Mouse (Mus musculus): ENCODE measurements around the gene Htra3. TPM values are rescaled to one million over a fixed set of nuclear protein-coding genes. Genes with fewer than 3 reads are reported as not detected.

Gene Htra3
- polyA plus RNA-seq, 1 experiment from 2014 or later, result 11.3 TPM

GRCm38 (mm10) chr5:35616943-35617342 lies 62.6 kb downstream of the Htra3 start:
- 46% methylated on average over 5 of the region's 5 CpGs for WGBS

GRCm38 (mm10) chr5:35612722-35613121 lies 66.9 kb downstream of the Htra3 start:
- Histone ChIP-seq H3K27me3 (replicated peaks; ENCODE audit: control insufficient read depth, insufficient read depth, low read length) (no peaks in the 10 kb centered on the region), H3K9me3 (ENCODE audit: control insufficient read depth, low read length) (no peaks in the 10 kb centered on the region), H3K4me2 (ENCODE audit: low read length) (no peak overlapping the region), H3K4me3 (replicated peaks; ENCODE audit: low read length) (no peak overlapping the region), H3K27ac (ENCODE audit: low read length) (no peak overlapping the region), H3K4me1 (replicated peaks; ENCODE audit: control insufficient read depth, insufficient read depth, low read length) (peaks cover 7% of the 10 kb centered on the region; the same call in 1 of the 2 replicates), H3K9ac (replicated peaks; ENCODE audit: low read depth, low read length) (no peak overlapping the region), H3K36me3 (ENCODE audit: control insufficient read depth, insufficient read depth) (no peaks in the 10 kb centered on the region)
- no peak for ATAC-seq
- 90% methylated on average over 8 of the region's 8 CpGs for WGBS

More at GRCm38 (mm10) chr5:35616943-35617342, 62.6 kb downstream of the Htra3 start:
- no peak overlapping the region for H3K9ac ChIP-seq (replicated peaks; ENCODE audit: low read depth, low read length)
- H3K4me3 ChIP-seq (replicated peaks; ENCODE audit: low read length), result no peak overlapping the region
- no peaks in the 10 kb centered on the region for H3K27me3 ChIP-seq (replicated peaks; ENCODE audit: control insufficient read depth, insufficient read depth, low read length)
- no peak for ATAC-seq
- no peaks in the 10 kb centered on the region for H3K36me3 ChIP-seq (ENCODE audit: control insufficient read depth, insufficient read depth)
- no peaks in the 10 kb centered on the region for H3K4me1 ChIP-seq (replicated peaks; ENCODE audit: control insufficient read depth, insufficient read depth, low read length)
- H3K4me2 ChIP-seq (ENCODE audit: low read length), result no peak overlapping the region
- H3K9me3 ChIP-seq (ENCODE audit: control insufficient read depth, low read length), result no peaks in the 10 kb centered on the region
- no peak overlapping the region for H3K27ac ChIP-seq (ENCODE audit: low read length)

DNA sequence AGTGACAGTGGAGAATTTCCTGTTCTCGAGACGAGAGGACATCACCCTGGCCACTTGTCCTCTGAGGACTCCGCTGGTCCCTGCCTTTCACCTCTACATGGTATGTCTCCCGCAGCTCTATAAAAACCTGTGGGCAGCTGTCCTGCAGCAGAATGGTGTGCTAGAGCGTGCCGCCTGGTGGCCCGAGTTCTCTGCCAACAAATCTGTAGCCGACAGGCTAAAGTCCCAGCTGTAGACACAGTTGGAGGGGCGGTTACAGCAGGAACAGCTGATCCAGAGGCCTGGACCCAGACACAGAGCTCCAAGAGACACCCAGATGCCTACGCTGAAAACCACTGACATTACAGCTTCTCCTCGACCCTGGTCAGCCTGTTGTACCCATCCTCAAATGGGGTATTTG lies 67.7 kb downstream of the Htra3 start:
- Histone ChIP-seq H3K4me3 (replicated peaks; ENCODE audit: low read length) (no peak overlapping the region), H3K4me1 (replicated peaks; ENCODE audit: control insufficient read depth, insufficient read depth, low read length) (peaks cover 7% of the 10 kb centered on the region; the same call in 1 of the 2 replicates), H3K27me3 (replicated peaks; ENCODE audit: control insufficient read depth, insufficient read depth, low read length) (no peaks in the 10 kb centered on the region), H3K27ac (ENCODE audit: low read length) (no peak overlapping the region), H3K9ac (replicated peaks; ENCODE audit: low read depth, low read length) (no peak overlapping the region), H3K36me3 (ENCODE audit: control insufficient read depth, insufficient read depth) (no peaks in the 10 kb centered on the region), H3K4me2 (ENCODE audit: low read length) (no peak overlapping the region), H3K9me3 (ENCODE audit: control insufficient read depth, low read length) (no peaks in the 10 kb centered on the region)
- ATAC-seq, result no peak
- 85% methylated on average over 11 of the region's 11 CpGs for WGBS

DNA sequence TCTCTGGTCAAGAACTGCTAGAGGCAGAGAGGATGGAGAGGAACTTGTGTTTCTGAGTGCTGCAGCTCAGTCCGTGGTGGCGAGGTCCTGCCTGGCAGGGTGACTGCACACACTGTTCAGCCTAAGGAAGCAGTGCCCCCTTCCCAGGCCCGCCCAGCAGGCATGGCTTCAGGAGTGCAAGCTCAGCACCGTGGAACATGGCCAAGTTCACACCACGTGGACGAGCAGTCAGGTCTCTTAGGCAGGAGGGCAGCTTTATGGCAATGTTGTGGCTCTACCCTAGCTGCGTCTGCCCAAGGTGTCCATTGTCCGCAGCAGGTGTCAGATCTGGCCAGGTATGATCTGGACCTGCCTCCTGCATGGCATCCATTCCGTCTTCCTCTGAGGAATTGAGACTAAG lies 68.4 kb downstream of the Htra3 start:
- WGBS, result 79% methylated on average over 9 of the region's 9 CpGs
- H3K27me3 ChIP-seq (replicated peaks; ENCODE audit: control insufficient read depth, insufficient read depth, low read length), result no peaks in the 10 kb centered on the region
- no peak overlapping the region for H3K4me2 ChIP-seq (ENCODE audit: low read length)
- no peaks in the 10 kb centered on the region for H3K9me3 ChIP-seq (ENCODE audit: control insufficient read depth, low read length)
- H3K4me3 ChIP-seq (replicated peaks; ENCODE audit: low read length), result no peak overlapping the region
- H3K36me3 ChIP-seq (ENCODE audit: control insufficient read depth, insufficient read depth), result no peaks in the 10 kb centered on the region
- ATAC-seq, result no peak
- no peak overlapping the region for H3K9ac ChIP-seq (replicated peaks; ENCODE audit: low read depth, low read length)
- peaks cover 7% of the 10 kb centered on the region; the same call in 1 of the 2 replicates for H3K4me1 ChIP-seq (replicated peaks; ENCODE audit: control insufficient read depth, insufficient read depth, low read length)
- H3K27ac ChIP-seq (ENCODE audit: low read length), result no peak overlapping the region

DNA sequence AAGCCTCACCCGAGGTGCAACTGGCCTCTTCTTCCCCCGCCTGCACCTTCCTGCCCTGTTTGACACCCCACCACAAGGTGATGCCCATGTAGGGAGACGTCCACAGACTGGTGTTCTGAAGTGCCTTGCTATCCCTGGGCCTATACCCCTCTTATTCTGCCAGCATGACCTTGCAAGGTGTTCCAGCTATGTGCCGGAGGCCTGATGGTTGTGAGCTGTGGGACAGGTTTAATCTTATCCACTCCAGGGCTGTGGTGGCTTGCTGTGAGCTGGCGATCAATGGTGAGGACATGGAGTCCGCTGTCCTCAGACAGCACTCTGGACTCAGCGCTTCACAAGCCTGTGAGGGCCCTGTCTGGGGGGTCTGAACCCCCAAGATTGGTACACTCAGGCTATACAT lies 69.2 kb downstream of the Htra3 start:
- H3K4me3 ChIP-seq (replicated peaks; ENCODE audit: low read length), result no peak overlapping the region

DNA sequence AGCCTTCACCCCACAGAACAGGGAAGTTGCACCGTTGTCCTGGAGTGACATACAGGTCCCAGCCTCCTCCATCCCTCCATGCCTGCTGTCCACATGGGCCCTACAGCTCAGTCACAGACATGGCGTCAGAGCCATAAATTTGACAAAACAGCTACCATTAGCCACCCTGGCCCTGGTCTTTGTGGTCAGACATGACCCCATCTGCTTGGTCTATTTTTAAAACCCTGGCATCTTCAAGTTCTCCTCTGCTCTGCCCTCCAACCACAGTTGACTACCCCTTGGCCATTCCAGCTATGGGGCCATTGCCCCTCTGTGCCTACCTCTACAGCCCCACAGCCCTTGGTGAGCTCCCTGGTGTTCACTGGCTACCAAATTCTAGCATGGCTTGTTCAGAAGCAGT lies 69.6 kb downstream of the Htra3 start:
- Histone ChIP-seq H3K36me3 (ENCODE audit: control insufficient read depth, insufficient read depth) (no peaks in the 10 kb centered on the region), H3K4me3 (replicated peaks; ENCODE audit: low read length) (no peak overlapping the region), H3K27ac (ENCODE audit: low read length) (no peak overlapping the region), H3K4me2 (ENCODE audit: low read length) (no peak overlapping the region), H3K27me3 (replicated peaks; ENCODE audit: control insufficient read depth, insufficient read depth, low read length) (no peaks in the 10 kb centered on the region), H3K4me1 (replicated peaks; ENCODE audit: control insufficient read depth, insufficient read depth, low read length) (peaks cover 7% of the 10 kb centered on the region; the same call in 1 of the 2 replicates), H3K9ac (replicated peaks; ENCODE audit: low read depth, low read length) (no peak overlapping the region), H3K9me3 (ENCODE audit: control insufficient read depth, low read length) (no peaks in the 10 kb centered on the region)
- ATAC-seq, result no peak
- WGBS, result 73% methylated on average over 2 of the region's 2 CpGs

More for the DNA sequence above, 69.2 kb downstream of the Htra3 start:
- Histone ChIP-seq H3K9ac (replicated peaks; ENCODE audit: low read depth, low read length) (no peak overlapping the region), H3K27ac (ENCODE audit: low read length) (no peak overlapping the region), H3K4me1 (replicated peaks; ENCODE audit: control insufficient read depth, insufficient read depth, low read length) (peaks cover 7% of the 10 kb centered on the region; the same call in 1 of the 2 replicates), H3K27me3 (replicated peaks; ENCODE audit: control insufficient read depth, insufficient read depth, low read length) (no peaks in the 10 kb centered on the region), H3K4me2 (ENCODE audit: low read length) (no peak overlapping the region), H3K36me3 (ENCODE audit: control insufficient read depth, insufficient read depth) (no peaks in the 10 kb centered on the region), H3K9me3 (ENCODE audit: control insufficient read depth, low read length) (no peaks in the 10 kb centered on the region)
- no peak for ATAC-seq
- 94% methylated on average over 7 of the region's 7 CpGs for WGBS

DNA sequence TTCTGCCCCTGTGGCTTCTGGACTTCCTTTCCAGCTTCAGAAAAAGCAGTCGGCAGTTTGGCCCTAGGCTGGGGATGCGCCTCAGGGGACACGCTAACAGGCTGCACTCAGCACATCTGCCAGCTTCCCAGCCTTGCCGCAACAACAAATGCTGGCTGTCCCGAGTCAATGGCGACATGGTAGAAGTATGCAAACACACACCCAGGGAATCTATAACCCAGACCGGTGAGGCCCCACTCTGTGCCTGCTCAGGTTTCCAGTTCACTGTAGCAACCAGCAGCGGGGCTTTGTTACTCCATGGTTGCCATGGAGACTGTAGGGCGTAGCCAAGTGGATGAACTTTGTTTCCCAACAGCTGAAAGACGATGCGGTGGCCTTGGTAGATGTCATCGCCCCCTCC lies 70.2 kb downstream of the Htra3 start:
- Histone ChIP-seq H3K4me1 (replicated peaks; ENCODE audit: control insufficient read depth, insufficient read depth, low read length) (peaks cover 7% of the 10 kb centered on the region; the same call in 1 of the 2 replicates), H3K9ac (replicated peaks; ENCODE audit: low read depth, low read length) (no peak overlapping the region), H3K27ac (ENCODE audit: low read length) (no peak overlapping the region), H3K4me2 (ENCODE audit: low read length) (no peak overlapping the region), H3K36me3 (ENCODE audit: control insufficient read depth, insufficient read depth) (no peaks in the 10 kb centered on the region), H3K27me3 (replicated peaks; ENCODE audit: control insufficient read depth, insufficient read depth, low read length) (no peaks in the 10 kb centered on the region), H3K9me3 (ENCODE audit: control insufficient read depth, low read length) (no peaks in the 10 kb centered on the region), H3K4me3 (replicated peaks; ENCODE audit: low read length) (no peak overlapping the region)
- WGBS, result 6% methylated on average over 12 of the region's 12 CpGs
- ATAC-seq, result no peak

- no peaks in the 10 kb centered on the region for H3K36me3 ChIP-seq (ENCODE audit: control insufficient read depth, insufficient read depth)
- ATAC-seq, result no peak
- H3K4me1 ChIP-seq (replicated peaks; ENCODE audit: control insufficient read depth, insufficient read depth, low read length), result peaks cover 7% of the 10 kb centered on the region; the same call in 1 of the 2 replicates
- H3K4me2 ChIP-seq (ENCODE audit: low read length), result no peak overlapping the region
- no peak overlapping the region for H3K4me3 ChIP-seq (replicated peaks; ENCODE audit: low read length)
- no peak overlapping the region for H3K27ac ChIP-seq (ENCODE audit: low read length)
- 87% methylated on average over 5 of the region's 5 CpGs for WGBS
- H3K9me3 ChIP-seq (ENCODE audit: control insufficient read depth, low read length), result no peaks in the 10 kb centered on the region
- no peaks in the 10 kb centered on the region for H3K27me3 ChIP-seq (replicated peaks; ENCODE audit: control insufficient read depth, insufficient read depth, low read length)
- H3K9ac ChIP-seq (replicated peaks; ENCODE audit: low read depth, low read length), result no peak overlapping the region
These were observed 71.0 kb downstream of the Htra3 start for GRCm38 (mm10) chr5:35608559-35608958.

GRCm38 (mm10) chr5:35607784-35608183 lies 71.8 kb downstream of the Htra3 start:
- H3K9me3 ChIP-seq (ENCODE audit: control insufficient read depth, low read length), result no peaks in the 10 kb centered on the region
- H3K9ac ChIP-seq (replicated peaks; ENCODE audit: low read depth, low read length), result no peak overlapping the region
- H3K4me2 ChIP-seq (ENCODE audit: low read length), result no peak overlapping the region
- H3K27me3 ChIP-seq (replicated peaks; ENCODE audit: control insufficient read depth, insufficient read depth, low read length), result no peaks in the 10 kb centered on the region
- H3K36me3 ChIP-seq (ENCODE audit: control insufficient read depth, insufficient read depth), result no peaks in the 10 kb centered on the region
- H3K27ac ChIP-seq (ENCODE audit: low read length), result no peak overlapping the region
- WGBS, result 69% methylated on average over 7 of the region's 7 CpGs
- peaks cover 7% of the 10 kb centered on the region; the same call in 1 of the 2 replicates for H3K4me1 ChIP-seq (replicated peaks; ENCODE audit: control insufficient read depth, insufficient read depth, low read length)
- H3K4me3 ChIP-seq (replicated peaks; ENCODE audit: low read length), result no peak overlapping the region
- peak; percentile 43; the same call in 1 of the 2 replicates for ATAC-seq

DNA sequence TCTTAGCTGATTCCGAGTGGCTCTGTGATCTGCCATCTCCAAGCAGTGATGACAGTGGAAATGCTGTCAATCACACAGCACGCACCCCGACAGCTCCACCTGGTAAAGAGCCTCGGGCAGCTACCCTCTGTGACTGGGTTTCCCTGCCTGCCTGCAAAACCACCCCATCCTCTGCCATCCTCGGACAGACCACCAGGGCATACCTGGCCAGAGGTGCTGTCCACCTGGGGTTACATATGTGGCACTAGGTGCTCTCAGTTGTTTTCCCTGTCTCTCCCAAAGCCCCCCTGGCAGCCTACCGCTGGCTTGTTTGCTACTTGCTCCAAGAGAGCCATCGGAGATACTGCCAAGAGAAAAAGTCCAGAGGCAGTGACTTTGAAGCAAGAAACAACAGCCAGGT lies 72.8 kb downstream of the Htra3 start:
- Histone ChIP-seq H3K4me1 (replicated peaks; ENCODE audit: control insufficient read depth, insufficient read depth, low read length) (peaks cover 7% of the 10 kb centered on the region; the same call in 1 of the 2 replicates), H3K9me3 (ENCODE audit: control insufficient read depth, low read length) (no peaks in the 10 kb centered on the region), H3K4me3 (replicated peaks; ENCODE audit: low read length) (no peak overlapping the region), H3K4me2 (ENCODE audit: low read length) (no peak overlapping the region), H3K27ac (ENCODE audit: low read length) (no peak overlapping the region), H3K36me3 (ENCODE audit: control insufficient read depth, insufficient read depth) (peaks cover 6% of the 10 kb centered on the region; the same call in 1 of the 2 replicates), H3K27me3 (replicated peaks; ENCODE audit: control insufficient read depth, insufficient read depth, low read length) (no peaks in the 10 kb centered on the region), H3K9ac (replicated peaks; ENCODE audit: low read depth, low read length) (no peak overlapping the region)
- no peak for ATAC-seq
- 88% methylated on average over 7 of the region's 7 CpGs for WGBS

All from forebrain, embryonic 16.5 days (tissue).